Mouse (Mus musculus) myocyte (in vitro differentiated cells): ENCODE data around the gene Ezh1. TPM values are rescaled to one million over a fixed set of nuclear protein-coding genes. Genes with fewer than 3 reads are reported as not detected.
A peak's percentile ranks its signal among the peaks of the same experiment; 100 is the strongest.

Source experiments
- H3K27me3 ChIP-seq: one replicate; pipeline ENCODE4 v1.6.1; 2011; ENCODE audit not compliant: control insufficient read depth, insufficient read depth, insufficient read length
- H3K36me3 ChIP-seq: one replicate; pipeline ENCODE4 v1.6.1; 2011; ENCODE audit not compliant: control insufficient read depth, insufficient read depth
- H3K4me2 ChIP-seq: one replicate; pipeline ENCODE4 v1.6.1; 2011; ENCODE audit warnings: low read depth, control low read depth
- H3K4me3 ChIP-seq: one replicate; pipeline ENCODE4 v1.5.1; 2011; ENCODE audit warnings: mild to moderate bottlenecking, control low read depth, moderate library complexity
- H3K79me2 ChIP-seq: one replicate; pipeline ENCODE4 v1.6.1; 2011; ENCODE audit not compliant: control insufficient read depth, insufficient read depth
- H3ac ChIP-seq: one replicate; pipeline ENCODE4 v1.6.1; 2011; ENCODE audit not compliant: control insufficient read depth, insufficient read length
- CEBPB ChIP-seq: IDR thresholded peaks from 2 replicates; pipeline ENCODE4 v1.6.1; 2011; ENCODE audit warnings: mild to moderate bottlenecking, moderate library complexity; ENCODE audit not compliant: poor library complexity, insufficient read depth, severe bottlenecking
- E2F4 ChIP-seq: IDR thresholded peaks from one replicate; pipeline ENCODE4 v1.6.1; 2011; ENCODE audit warnings: mild to moderate bottlenecking, control low read depth, moderate library complexity; ENCODE audit not compliant: insufficient read depth
- MAX ChIP-seq: IDR thresholded peaks from one replicate; pipeline ENCODE4 v1.6.1; 2011; ENCODE audit warnings: low read depth, mild to moderate bottlenecking, control low read depth
- MYOD1 ChIP-seq, 3 experiments: IDR thresholded peaks; one replicate each; pipeline ENCODE4 v1.6.1; 2011; ENCODE audit warnings: control low read depth in 2 of 3, low read depth in 2 of 3, mild to moderate bottlenecking in 2 of 3, moderate library complexity in 1 of 3; ENCODE audit not compliant: insufficient read length in 2 of 3, control insufficient read depth in 1 of 3
- MYOG ChIP-seq, 3 experiments: IDR thresholded peaks; one replicate each; pipeline ENCODE4 v1.6.1; 2011; ENCODE audit warnings: control low read depth in 2 of 3, low read depth in 2 of 3, mild to moderate bottlenecking in 2 of 3; ENCODE audit not compliant: insufficient read length in 2 of 3, control insufficient read depth in 1 of 3, insufficient read depth in 1 of 3
- POLR2A ChIP-seq: IDR thresholded peaks from one replicate; pipeline ENCODE4 v1.6.1; 2011; ENCODE audit warnings: low read depth, mild to moderate bottlenecking, control low read depth, moderate library complexity; ENCODE audit not compliant: insufficient read length
- POLR2AphosphoS2 ChIP-seq: IDR thresholded peaks from one replicate; pipeline ENCODE4 v1.6.1; 2011; ENCODE audit warnings: low read depth, control low read depth; ENCODE audit not compliant: insufficient read length
- REST ChIP-seq: IDR thresholded peaks from one replicate; pipeline ENCODE4 v1.6.1; 2011; ENCODE audit warnings: mild to moderate bottlenecking, control low read depth, moderate library complexity; ENCODE audit not compliant: insufficient read depth, insufficient read length
- SRF ChIP-seq: IDR thresholded peaks from one replicate; pipeline ENCODE4 v1.6.1; 2011; ENCODE audit warnings: low read depth; ENCODE audit not compliant: control insufficient read depth, insufficient read length
- TCF12 ChIP-seq: IDR thresholded peaks from one replicate; pipeline ENCODE4 v1.6.1; 2011; ENCODE audit warnings: mild to moderate bottlenecking, control low read depth; ENCODE audit not compliant: poor library complexity, insufficient read depth, severe bottlenecking
- TCF3 ChIP-seq: IDR thresholded peaks from one replicate; pipeline ENCODE4 v1.6.1; 2011; ENCODE audit warnings: low read depth, control low read depth; ENCODE audit not compliant: insufficient read length
- USF1 ChIP-seq: IDR thresholded peaks from one replicate; pipeline ENCODE4 v1.6.1; 2011; ENCODE audit warnings: low read depth, mild to moderate bottlenecking, control low read depth, moderate library complexity
- polyA plus RNA-seq: library from polyadenylated mRNA; unstranded; fragments of >200 nt; fragmentation: generic; extraction: Trizol; gene quantifications from one replicate; pipeline ENCODE4 v1.2.1, GENCODE M21; 2012; ENCODE audit warnings: missing spikeins

Ezh1 gene
- polyA plus RNA-seq, 1 experiment: 13.7 TPM

- TF ChIP-seq REST (no peak), MYOD1 (IDR thresholded peaks at IDR 0.05; ENCODE audit: control insufficient read depth in 1 of 3, insufficient read length in 2 of 3, low read depth in 2 of 3) (no peak), POLR2A (no peak), SRF (no peak), TCF12 (no peak), MAX (no peak), CEBPB (no peak), E2F4 (no peak), POLR2AphosphoS2 (no peak), MYOG (IDR thresholded peaks at IDR 0.05; ENCODE audit: control insufficient read depth in 1 of 3, insufficient read depth in 1 of 3, insufficient read length in 2 of 3, low read depth in 2 of 3) (no peak), TCF3 (no peak)
- no peak overlapping the region for H3K4me3 ChIP-seq
- H3K4me2 ChIP-seq: peak overlapping the region; percentile 87
- no peaks in the 10 kb centered on the region for H3K27me3 ChIP-seq
- peaks cover 2% of the 10 kb centered on the region for H3K79me2 ChIP-seq
- H3ac ChIP-seq: no peak overlapping the region
- H3K36me3 ChIP-seq: no peaks in the 10 kb centered on the region
Measured at GRCm38 (mm10) chr11:101175636-101176116, 50.6 kb downstream of the Ezh1 start.

DNA sequence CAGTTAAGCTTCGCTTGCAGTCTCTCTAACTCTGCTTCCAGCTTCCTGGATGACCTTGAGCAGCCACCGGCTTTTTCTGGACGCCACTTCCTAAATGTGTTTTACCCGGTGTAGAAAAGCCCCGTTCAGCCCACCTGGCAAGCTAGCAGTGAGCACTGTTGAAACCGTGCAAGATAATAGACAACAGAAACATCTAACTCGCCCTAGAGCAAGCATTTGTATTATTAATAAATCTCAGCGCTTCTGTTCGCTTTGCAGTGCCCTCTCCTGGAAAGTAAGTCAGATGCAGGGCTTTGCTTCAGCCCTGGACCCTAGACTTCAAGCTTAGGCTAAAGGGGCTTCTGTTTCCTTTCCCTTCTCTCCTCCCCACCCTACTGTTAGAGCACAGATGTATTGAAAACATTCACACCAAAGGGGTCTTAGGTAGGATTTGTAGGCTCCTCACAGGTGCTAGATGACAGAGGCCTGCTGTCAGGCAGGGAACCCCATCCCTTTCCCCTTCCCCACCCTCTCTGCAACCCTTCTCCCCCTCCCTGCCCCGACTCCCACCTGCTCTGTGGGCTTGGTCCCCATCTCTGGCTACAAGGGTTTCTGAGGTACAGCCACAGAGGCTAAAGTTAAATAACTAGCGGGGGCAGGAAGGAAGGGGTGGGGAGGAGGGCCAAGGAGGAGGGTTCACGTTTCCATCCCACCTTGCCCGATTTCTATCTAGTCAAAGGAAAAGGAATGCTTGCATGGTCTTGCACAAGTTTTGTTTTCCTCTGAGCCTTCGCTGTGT lies 51.2 kb downstream of the Ezh1 start, which contains the start of gene Ccr10:
Gene Ccr10 (minus strand): TSS at position 593 of the 778 bp plus-strand sequence.
- Histone ChIP-seq H3K79me2 (peaks cover 7% of the 10 kb centered on the region), H3K27me3 (no peaks in the 10 kb centered on the region)

DNA sequence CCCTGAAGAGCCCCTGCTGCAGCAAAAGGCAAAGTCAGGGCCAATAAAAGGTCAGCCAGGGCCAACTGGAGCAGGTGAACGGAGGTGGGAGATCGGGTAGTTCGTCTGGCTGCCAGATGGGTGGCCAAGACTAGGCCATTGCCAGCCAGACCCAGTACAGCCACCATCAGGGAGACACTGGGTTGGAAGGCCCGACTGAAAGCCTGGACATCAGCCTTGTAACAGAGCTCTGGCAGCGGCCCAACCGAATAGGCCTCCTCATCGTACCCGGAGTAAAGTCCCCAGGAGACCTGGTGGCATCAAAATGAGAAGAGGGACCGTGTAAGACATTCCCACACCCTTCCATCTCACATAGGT lies 51.9 kb downstream of the Ezh1 start:
- peaks cover 14% of the 10 kb centered on the region for H3K79me2 ChIP-seq
- H3K4me2 ChIP-seq: peak overlapping the region; percentile 87
- TF ChIP-seq MYOD1 (IDR thresholded peaks at IDR 0.05; ENCODE audit: control insufficient read depth in 1 of 3, insufficient read length in 2 of 3, low read depth in 2 of 3): no peak
- TF ChIP-seq TCF3: no peak
- TF ChIP-seq POLR2A: no peak
- TF ChIP-seq USF1: no peak
- TF ChIP-seq TCF12: no peak
- no peak for TF ChIP-seq SRF
- no peak for TF ChIP-seq POLR2AphosphoS2
- TF ChIP-seq E2F4: no peak
- no peak for TF ChIP-seq REST
- TF ChIP-seq CEBPB: no peak
- no peak for TF ChIP-seq MYOG (IDR thresholded peaks at IDR 0.05; ENCODE audit: control insufficient read depth in 1 of 3, insufficient read depth in 1 of 3, insufficient read length in 2 of 3, low read depth in 2 of 3)
- TF ChIP-seq MAX: no peak
- H3K4me3 ChIP-seq: peak overlapping the region; percentile 99
- no peak overlapping the region for H3ac ChIP-seq
- H3K27me3 ChIP-seq: no peaks in the 10 kb centered on the region
- no peaks in the 10 kb centered on the region for H3K36me3 ChIP-seq

More for the DNA sequence above, 51.2 kb downstream of the Ezh1 start, which contains the start of gene Ccr10:
- H3ac ChIP-seq: no peak within 1 kb of the TSS
- H3K36me3 ChIP-seq: no peaks in the 10 kb centered on the region
- no peak for TF ChIP-seq MYOG (IDR thresholded peaks at IDR 0.05; ENCODE audit: control insufficient read depth in 1 of 3, insufficient read depth in 1 of 3, insufficient read length in 2 of 3, low read depth in 2 of 3)
- TF ChIP-seq E2F4: no peak
- no peak for TF ChIP-seq SRF
- no peak for TF ChIP-seq POLR2AphosphoS2
- TF ChIP-seq MYOD1 (IDR thresholded peaks at IDR 0.05; ENCODE audit: control insufficient read depth in 1 of 3, insufficient read length in 2 of 3, low read depth in 2 of 3): no peak
- no peak for TF ChIP-seq CEBPB
- TF ChIP-seq POLR2A: no peak
- no peak for TF ChIP-seq TCF12
- TF ChIP-seq USF1: no peak
- H3K4me3 ChIP-seq: peak within 1 kb of the TSS; percentile 99
- peak within 1 kb of the TSS; percentile 87 for H3K4me2 ChIP-seq

DNA sequence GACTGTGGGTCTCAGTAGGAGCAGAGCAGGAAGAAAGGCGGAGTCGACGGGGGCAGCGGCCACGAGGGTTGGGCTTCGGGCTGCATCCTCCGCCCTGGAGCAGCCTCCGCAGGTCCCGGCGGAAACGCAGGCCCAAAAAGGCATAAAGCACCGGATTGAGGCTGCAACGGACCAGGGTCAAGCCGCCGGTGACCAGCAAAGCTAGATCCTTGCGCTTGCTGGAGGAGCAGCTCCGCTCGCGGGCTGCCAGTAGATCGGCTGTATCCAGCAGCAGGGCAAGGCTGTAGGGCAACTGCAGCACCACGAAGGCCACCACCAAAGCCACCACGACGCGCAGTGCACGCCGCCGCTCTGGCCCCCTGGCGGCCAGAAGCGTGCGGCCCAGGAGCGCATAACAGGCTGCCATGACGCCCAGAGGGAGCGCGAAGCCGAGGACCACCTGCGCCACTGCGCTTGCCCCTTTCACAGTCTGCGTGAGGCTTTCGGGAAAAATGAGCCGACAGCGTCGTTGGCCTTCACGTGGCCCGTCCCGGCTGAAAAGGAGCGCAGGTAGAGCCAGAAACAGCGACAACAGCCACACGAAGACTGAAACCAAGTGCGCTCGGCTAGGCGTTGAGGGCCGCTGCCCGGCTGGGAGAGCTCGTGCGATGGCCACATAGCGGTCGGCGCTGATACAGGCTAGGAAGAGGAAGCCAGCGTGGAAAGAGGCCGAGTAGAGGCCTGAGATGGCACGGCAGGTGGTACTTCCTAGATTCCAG lies 52.5 kb downstream of the Ezh1 start:
- H3K36me3 ChIP-seq: no peaks in the 10 kb centered on the region
- H3K27me3 ChIP-seq: no peaks in the 10 kb centered on the region

More for the DNA sequence above, 52.5 kb downstream of the Ezh1 start:
- TF ChIP-seq SRF (peak; percentile 99), CEBPB (no peak), USF1 (no peak), REST (no peak), POLR2A (peak; percentile 43), MAX (peak; percentile 26), POLR2AphosphoS2 (peak; percentile 51), MYOG (IDR thresholded peaks at IDR 0.05; ENCODE audit: control insufficient read depth in 1 of 3, insufficient read depth in 1 of 3, insufficient read length in 2 of 3, low read depth in 2 of 3) (peak in 2 of 3 experiments; percentile 13 to 64), TCF3 (no peak), TCF12 (no peak), MYOD1 (IDR thresholded peaks at IDR 0.05; ENCODE audit: control insufficient read depth in 1 of 3, insufficient read length in 2 of 3, low read depth in 2 of 3) (peak in 2 of 3 experiments; percentile 22 to 57), E2F4 (no peak)
- Histone ChIP-seq H3K4me3 (peak overlapping the region; percentile 99), H3K79me2 (peaks cover 19% of the 10 kb centered on the region), H3ac (peak overlapping the region; percentile 0), H3K4me2 (peak overlapping the region; percentile 87)
